Mouse (Mus musculus) embryonic fibroblast, embryonic 13.5 days (primary cell): ENCODE measurements around the gene Gpn3.

Experiments
- CTCF ChIP-seq: IDR thresholded peaks from 2 replicates; pipeline ENCODE4 v1.5.1; 2011; ENCODE audit warnings: mild to moderate bottlenecking, control low read depth, low read length, moderate library complexity, borderline replicate concordance; ENCODE audit not compliant: insufficient read depth
- POLR2A ChIP-seq: IDR thresholded peaks from 2 replicates; pipeline ENCODE4 v1.6.1; 2011; ENCODE audit warnings: low read depth, mild to moderate bottlenecking, control low read depth, low read length, moderate library complexity

DNA sequence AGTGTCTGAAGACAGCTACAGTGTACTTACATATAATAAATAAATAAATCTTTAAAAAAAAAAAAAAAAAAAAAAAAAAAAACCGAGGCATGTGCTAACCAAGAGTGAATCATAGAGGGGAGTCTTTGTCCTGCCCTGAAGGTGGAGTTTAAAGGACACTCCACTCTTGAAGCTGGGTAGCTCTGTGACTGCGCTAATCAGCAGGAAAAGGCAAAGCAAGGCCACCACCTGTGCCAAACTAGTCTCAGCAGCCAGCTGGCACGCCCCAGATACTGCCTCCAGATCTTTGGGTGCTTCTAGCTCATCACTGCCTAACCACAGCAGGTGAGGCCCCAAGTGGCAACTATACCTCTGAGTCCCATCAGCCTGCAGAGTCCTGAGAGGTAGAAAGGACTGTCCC is 37.0 kb upstream of the Gpn3 start:
- no peak for TF ChIP-seq CTCF
- TF ChIP-seq POLR2A: no peak
